Mouse (Mus musculus) small intestine, adult 2 months (tissue): ENCODE data around the gene Ablim2.

ENCODE experiments used
- CTCF ChIP-seq: fragments of 200-500 bp; IDR thresholded peaks from 2 replicates; pipeline ENCODE4 v1.5.1; 2012; ENCODE audit warnings: low read depth, mild to moderate bottlenecking, control low read depth, inconsistent platforms, low read length, moderate library complexity, mixed read lengths; ENCODE audit not compliant: insufficient replicate concordance, insufficient read length; ENCODE audit errors: extremely low read depth
- POLR2A ChIP-seq: fragments of 200-500 bp; IDR thresholded peaks from 2 replicates; pipeline ENCODE4 v1.6.1; 2012; ENCODE audit warnings: low read depth, mild to moderate bottlenecking, control low read depth, inconsistent platforms, low read length, moderate library complexity

GRCm38 (mm10) chr5:35796136-35796535 lies 38.5 kb downstream of the Ablim2 start:
- TF ChIP-seq CTCF (no peak), POLR2A (no peak)
